Mouse (Mus musculus): ENCODE measurements around the gene Arfip2. TPM values are rescaled to one million over a fixed set of nuclear protein-coding genes. Genes with fewer than 3 reads are reported as not detected.

The Arfip2 gene
- polyA plus RNA-seq (2015; fragmentation: Nextera tagmentation; extraction: Ambion mirVana): 39.9 and 41.9 TPM in 2 replicates

GRCm38 (mm10) chr7:105640233-105640893, at the start of gene Arfip2, which contains the start of gene Gm45799:
TSS of gene Arfip2 (minus strand) at chr7:105640416.
TSS of gene Gm45799 (plus strand) at chr7:105640552.
- Histone ChIP-seq H3K9ac (ENCODE audit: low read depth, low read length) (peak within 1 kb of the TSS; percentile 72), H3K4me3 (ENCODE audit: low read depth, low read length) (peak within 1 kb of the TSS; percentile 87), H3K9me3 (ENCODE audit: control insufficient read depth) (no peaks in the 10 kb centered on the region), H3K4me1 (replicated peaks; ENCODE audit: control insufficient read depth, insufficient read depth, low read length) (peaks cover 8% of the 10 kb centered on the region; the same call in 1 of the 2 replicates), H3K27me3 (replicated peaks; ENCODE audit: control insufficient read depth, insufficient read depth, low read length) (no peaks in the 10 kb centered on the region), H3K4me2 (replicated peaks; ENCODE audit: low read depth) (peak within 1 kb of the TSS; percentile 88), H3K36me3 (ENCODE audit: control insufficient read depth, insufficient read depth) (peaks cover 36% of the 10 kb centered on the region), H3K27ac (ENCODE audit: low read depth, low read length) (peak within 1 kb of the TSS; percentile 74)
- ATAC-seq: peak; percentile 98
- WGBS: under 1% methylated on average over 45 of the region's 45 CpGs
- no peak for TF ChIP-seq CTCF (IDR thresholded peaks at IDR 0.05; ENCODE audit: low read depth)

GRCm38 (mm10) chr7:105685541-105686197, 45.5 kb upstream of the Arfip2 start:
- no peaks in the 10 kb centered on the region for H3K9me3 ChIP-seq (ENCODE audit: control insufficient read depth)
- ATAC-seq: no peak; the same call in 1 of the 2 replicates
- H3K9ac ChIP-seq (ENCODE audit: low read depth, low read length): no peak overlapping the region
- WGBS: 14% methylated on average over 13 of the region's 13 CpGs
- no peak for TF ChIP-seq CTCF (IDR thresholded peaks at IDR 0.05; ENCODE audit: low read depth)
- H3K4me3 ChIP-seq (ENCODE audit: low read depth, low read length): no peak overlapping the region
- no peak overlapping the region for H3K27ac ChIP-seq (ENCODE audit: low read depth, low read length)
- H3K36me3 ChIP-seq (ENCODE audit: control insufficient read depth, insufficient read depth): no peaks in the 10 kb centered on the region
- H3K27me3 ChIP-seq (replicated peaks; ENCODE audit: control insufficient read depth, insufficient read depth, low read length): no peaks in the 10 kb centered on the region
- no peaks in the 10 kb centered on the region for H3K4me1 ChIP-seq (replicated peaks; ENCODE audit: control insufficient read depth, insufficient read depth, low read length)
- no peak overlapping the region for H3K4me2 ChIP-seq (replicated peaks; ENCODE audit: low read depth)

- peak within 1 kb of the TSS; percentile 43 for H3K9ac ChIP-seq (ENCODE audit: low read depth, low read length)
- WGBS: 2% methylated on average over 17 of the region's 17 CpGs
- H3K27me3 ChIP-seq (replicated peaks; ENCODE audit: control insufficient read depth, insufficient read depth, low read length): no peaks in the 10 kb centered on the region
- peak; percentile 100 for ATAC-seq
- H3K4me3 ChIP-seq (ENCODE audit: low read depth, low read length): peak within 1 kb of the TSS; percentile 45
- H3K4me2 ChIP-seq (replicated peaks; ENCODE audit: low read depth): peak within 1 kb of the TSS; percentile 81
- H3K27ac ChIP-seq (ENCODE audit: low read depth, low read length): peak within 1 kb of the TSS; percentile 22; the same call in 1 of the 2 replicates
- H3K36me3 ChIP-seq (ENCODE audit: control insufficient read depth, insufficient read depth): no peaks in the 10 kb centered on the region
- no peaks in the 10 kb centered on the region for H3K9me3 ChIP-seq (ENCODE audit: control insufficient read depth)
- peak; percentile 74 for TF ChIP-seq CTCF (IDR thresholded peaks at IDR 0.05; ENCODE audit: low read depth)
- no peaks in the 10 kb centered on the region for H3K4me1 ChIP-seq (replicated peaks; ENCODE audit: control insufficient read depth, insufficient read depth, low read length)
Observed at GRCm38 (mm10) chr7:105650639-105651435, 10.6 kb upstream of the Arfip2 start, which contains the start of gene Dnhd1. TSS of gene Dnhd1 (plus strand) at chr7:105650827.

GRCm38 (mm10) chr7:105641936-105642335, 1.7 kb upstream of the Arfip2 start:
- Histone ChIP-seq H3K36me3 (ENCODE audit: control insufficient read depth, insufficient read depth) (peaks cover 21% of the 10 kb centered on the region), H3K9ac (ENCODE audit: low read depth, low read length) (no peak overlapping the region), H3K9me3 (ENCODE audit: control insufficient read depth) (no peaks in the 10 kb centered on the region), H3K4me2 (replicated peaks; ENCODE audit: low read depth) (peak overlapping the region; percentile 17; the same call in 1 of the 2 replicates), H3K4me3 (ENCODE audit: low read depth, low read length) (no peak overlapping the region), H3K27me3 (replicated peaks; ENCODE audit: control insufficient read depth, insufficient read depth, low read length) (no peaks in the 10 kb centered on the region), H3K4me1 (replicated peaks; ENCODE audit: control insufficient read depth, insufficient read depth, low read length) (peaks cover 8% of the 10 kb centered on the region; the same call in 1 of the 2 replicates), H3K27ac (ENCODE audit: low read depth, low read length) (no peak overlapping the region)
- no peak for TF ChIP-seq CTCF (IDR thresholded peaks at IDR 0.05; ENCODE audit: low read depth)
- no peak for ATAC-seq
- 58% methylated on average over 3 of the region's 3 CpGs for WGBS

GRCm38 (mm10) chr7:105640894-105641255, 659 bp upstream of the Arfip2 start:
- Histone ChIP-seq H3K27ac (ENCODE audit: low read depth, low read length) (peak overlapping the region; percentile 74), H3K27me3 (replicated peaks; ENCODE audit: control insufficient read depth, insufficient read depth, low read length) (no peaks in the 10 kb centered on the region), H3K4me2 (replicated peaks; ENCODE audit: low read depth) (peak overlapping the region; percentile 88), H3K36me3 (ENCODE audit: control insufficient read depth, insufficient read depth) (peaks cover 31% of the 10 kb centered on the region), H3K4me3 (ENCODE audit: low read depth, low read length) (peak overlapping the region; percentile 87), H3K9me3 (ENCODE audit: control insufficient read depth) (no peaks in the 10 kb centered on the region), H3K4me1 (replicated peaks; ENCODE audit: control insufficient read depth, insufficient read depth, low read length) (peaks cover 8% of the 10 kb centered on the region; the same call in 1 of the 2 replicates), H3K9ac (ENCODE audit: low read depth, low read length) (peak overlapping the region; percentile 72)
- peak; percentile 15; the same call in 1 of the 2 replicates for ATAC-seq
- peak; percentile 33 for TF ChIP-seq CTCF (IDR thresholded peaks at IDR 0.05; ENCODE audit: low read depth)
- 1% methylated on average over 18 of the region's 18 CpGs for WGBS
